Mouse (Mus musculus): ENCODE measurements at regions not wholly inside any gene's neighbourhood (a gene's known extent, or its start where the extent isn't known, plus 50 kb on each side); places are given as distances from the start of the nearest gene placed in this dataset.
A peak's percentile ranks its signal among the peaks of the same experiment; 100 is the strongest.

DNA sequence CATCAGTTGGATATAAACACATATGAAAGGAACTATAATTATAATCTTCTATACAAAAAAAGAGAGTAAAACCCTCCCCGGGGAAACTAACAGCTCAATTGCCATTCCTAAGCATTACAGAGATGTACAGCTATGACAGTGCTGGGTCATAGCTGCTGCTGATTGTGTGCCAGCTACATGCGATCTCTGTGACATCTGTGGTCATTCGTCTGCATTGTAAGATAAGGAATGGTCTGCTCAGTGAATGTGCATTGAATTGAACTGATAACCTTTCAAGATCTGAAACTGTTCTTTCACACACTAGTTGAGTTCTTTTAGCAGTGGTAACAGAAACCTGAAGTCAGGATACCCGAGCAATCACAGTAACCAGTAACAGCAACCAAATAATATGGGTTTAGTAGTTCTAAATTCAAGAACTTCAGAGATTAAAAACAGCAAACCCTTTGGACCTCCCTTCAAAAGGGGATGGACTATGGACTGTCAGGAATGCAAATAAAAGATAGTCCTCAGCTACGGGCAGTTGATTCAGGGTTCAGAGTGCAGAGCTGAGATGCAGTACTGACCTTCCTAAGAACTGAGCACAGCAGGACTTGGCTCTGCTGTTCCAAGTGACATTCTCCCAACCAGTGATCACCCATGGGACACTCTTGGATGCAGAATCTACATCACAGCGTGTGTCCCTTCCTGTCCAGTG is 295.7 kb downstream of the Cd47 start:
- DNase-seq, result peak in 1 of 2 experiments; percentile 29

DNA sequence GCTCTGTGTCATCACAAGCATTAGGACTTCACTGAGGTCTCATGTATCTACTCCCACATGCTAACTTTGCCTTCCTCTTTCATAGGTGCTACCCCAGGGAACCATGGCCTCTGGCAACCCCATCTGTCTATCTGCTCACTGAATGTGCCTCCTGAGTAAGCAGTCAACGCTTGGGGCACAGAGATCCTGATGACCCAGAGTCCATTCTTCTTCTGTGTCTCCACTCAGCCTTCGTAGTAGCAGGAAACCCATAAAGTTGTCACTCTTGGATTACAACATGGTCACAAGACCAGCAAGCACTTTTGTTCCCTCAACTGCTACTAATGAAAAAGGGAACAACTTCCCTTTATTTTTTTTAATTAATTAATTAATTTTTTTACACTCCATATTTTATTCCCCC is 296.2 kb downstream of the Cd47 start:
- no peak for DNase-seq

DNA sequence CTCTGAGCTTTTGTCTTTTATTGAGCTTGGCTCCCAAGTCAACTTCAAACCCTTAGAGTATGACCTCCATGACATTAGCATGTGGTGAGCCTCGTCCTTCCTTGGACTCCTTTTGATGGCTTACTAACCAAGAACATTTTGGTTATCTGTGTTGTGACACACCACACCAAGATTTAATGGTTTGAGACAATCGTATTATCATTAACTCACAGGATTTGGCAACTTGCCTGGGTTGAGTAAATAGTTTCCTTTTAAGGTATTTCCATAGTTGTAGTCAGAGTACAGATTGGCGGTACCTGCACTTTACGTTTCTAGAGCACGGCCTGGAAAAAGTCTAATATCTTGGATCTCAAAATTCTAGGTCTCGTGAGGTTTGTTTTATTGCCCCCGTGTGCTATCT is 303.0 kb downstream of the Cd47 start:
- no peak for DNase-seq

DNA sequence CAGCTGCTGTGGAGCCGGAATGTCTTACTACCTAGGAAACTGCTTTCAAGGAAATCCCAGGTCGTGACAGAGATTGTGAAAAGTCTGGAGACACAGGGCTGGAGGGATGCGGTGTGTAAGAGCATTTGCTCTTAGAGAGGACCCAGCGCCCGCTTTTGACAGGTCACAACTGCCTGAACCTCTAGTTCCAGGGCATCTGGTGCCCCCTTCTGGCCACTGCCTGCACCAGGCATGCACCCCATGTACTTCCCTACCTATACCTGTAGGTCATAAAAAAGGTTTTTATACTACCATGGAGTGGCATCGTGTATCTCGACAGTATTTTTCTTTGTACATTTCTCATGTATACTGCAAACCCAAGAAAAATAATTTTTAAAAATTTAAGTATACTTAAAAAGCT is 314.0 kb downstream of the Bbx start:
- peak in 1 of 2 experiments; percentile 15 for DNase-seq

DNA sequence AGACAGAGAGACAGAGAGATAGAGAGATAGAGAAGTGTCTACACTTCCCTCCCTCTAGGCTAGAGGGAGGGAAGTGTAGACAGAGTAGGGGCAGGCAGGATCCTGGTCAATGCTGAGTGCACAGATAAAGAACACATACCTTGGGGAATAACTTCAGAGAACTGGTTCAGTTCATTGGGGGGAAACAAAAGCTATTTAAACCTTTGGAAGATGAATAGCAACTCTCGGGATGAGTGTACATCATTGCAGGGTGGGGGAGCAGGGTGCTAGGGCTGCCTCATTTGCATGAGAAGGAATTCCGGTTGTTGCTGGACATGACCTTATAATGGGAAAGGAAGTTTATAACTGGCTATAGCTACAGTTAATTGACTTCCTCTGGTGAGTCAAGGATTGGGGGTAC is 309.7 kb downstream of the Bbx start:
- no peak for DNase-seq

DNA sequence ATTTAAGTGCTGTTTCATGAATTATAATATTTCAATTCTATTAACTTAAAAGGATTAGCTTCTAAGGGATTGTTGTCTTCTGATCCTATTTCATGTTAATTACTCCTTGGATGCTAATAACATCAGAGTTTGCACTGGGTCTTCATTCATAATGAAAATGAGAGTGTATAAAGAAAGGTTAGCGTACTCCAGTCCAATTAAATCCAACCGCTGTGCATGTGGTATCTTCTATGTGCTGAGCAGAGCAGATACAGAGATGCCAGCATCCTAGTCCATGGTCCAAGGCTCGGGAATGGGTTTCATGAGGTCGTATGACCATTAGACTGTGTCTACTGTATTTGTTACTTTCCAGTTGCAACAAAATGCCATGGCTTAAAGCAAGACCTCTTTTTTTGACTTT is 307.5 kb downstream of the Bbx start:
- DNase-seq, result no peak

DNA sequence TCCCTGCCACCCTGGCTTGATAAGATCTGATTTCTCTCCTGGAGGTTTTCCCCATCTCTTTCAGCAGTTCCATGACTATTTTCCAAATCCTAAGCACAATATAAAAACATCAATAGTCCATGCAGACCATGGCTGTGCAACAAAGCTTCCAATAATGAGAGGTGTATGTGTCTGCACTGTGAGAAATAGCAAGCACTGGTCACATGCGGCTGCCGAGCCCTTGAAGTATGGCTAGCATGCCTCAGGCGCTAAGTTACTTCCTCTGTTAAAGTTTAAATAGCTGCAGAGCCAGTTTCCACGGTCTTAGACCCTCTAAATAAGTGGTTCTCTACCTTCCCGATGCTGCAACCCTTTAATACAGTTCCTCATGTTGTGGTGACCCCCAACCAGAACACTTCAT is 306.6 kb downstream of the Bbx start:
- DNase-seq, result peak; percentile 38 to 58

DNA sequence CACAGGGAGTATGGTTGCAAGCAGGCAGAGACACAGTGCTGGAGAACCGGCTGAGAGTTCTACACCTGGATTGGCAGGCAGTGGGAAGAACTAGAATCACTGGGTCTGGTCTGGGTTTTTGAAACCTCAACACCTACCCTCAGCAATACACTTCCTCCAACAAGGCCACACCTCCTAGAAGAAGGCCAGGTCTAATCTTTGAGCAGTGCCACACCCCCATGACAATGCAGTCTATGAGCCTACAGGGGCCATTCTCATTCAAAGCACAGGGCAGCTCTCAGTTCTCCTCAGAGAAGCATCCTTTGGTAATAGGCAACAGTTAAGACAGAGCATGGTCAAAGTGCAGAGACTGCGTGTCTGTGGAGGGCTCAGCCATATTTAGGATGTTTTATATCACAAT is 300.8 kb downstream of the Bbx start:
- no peak for DNase-seq

All from kidney, adult 8-10 months (tissue).